Mouse (Mus musculus) embryo, embryonic 11.5 days (tissue): ENCODE measurements around the gene Sgms1.

ENCODE experiments used
- DNase-seq: peaks from one replicate; pipeline ENCODE4 v3.0.0-alpha.2; 2012; ENCODE audit warnings: low read depth, low spot score

Gene Sgms1

DNA sequence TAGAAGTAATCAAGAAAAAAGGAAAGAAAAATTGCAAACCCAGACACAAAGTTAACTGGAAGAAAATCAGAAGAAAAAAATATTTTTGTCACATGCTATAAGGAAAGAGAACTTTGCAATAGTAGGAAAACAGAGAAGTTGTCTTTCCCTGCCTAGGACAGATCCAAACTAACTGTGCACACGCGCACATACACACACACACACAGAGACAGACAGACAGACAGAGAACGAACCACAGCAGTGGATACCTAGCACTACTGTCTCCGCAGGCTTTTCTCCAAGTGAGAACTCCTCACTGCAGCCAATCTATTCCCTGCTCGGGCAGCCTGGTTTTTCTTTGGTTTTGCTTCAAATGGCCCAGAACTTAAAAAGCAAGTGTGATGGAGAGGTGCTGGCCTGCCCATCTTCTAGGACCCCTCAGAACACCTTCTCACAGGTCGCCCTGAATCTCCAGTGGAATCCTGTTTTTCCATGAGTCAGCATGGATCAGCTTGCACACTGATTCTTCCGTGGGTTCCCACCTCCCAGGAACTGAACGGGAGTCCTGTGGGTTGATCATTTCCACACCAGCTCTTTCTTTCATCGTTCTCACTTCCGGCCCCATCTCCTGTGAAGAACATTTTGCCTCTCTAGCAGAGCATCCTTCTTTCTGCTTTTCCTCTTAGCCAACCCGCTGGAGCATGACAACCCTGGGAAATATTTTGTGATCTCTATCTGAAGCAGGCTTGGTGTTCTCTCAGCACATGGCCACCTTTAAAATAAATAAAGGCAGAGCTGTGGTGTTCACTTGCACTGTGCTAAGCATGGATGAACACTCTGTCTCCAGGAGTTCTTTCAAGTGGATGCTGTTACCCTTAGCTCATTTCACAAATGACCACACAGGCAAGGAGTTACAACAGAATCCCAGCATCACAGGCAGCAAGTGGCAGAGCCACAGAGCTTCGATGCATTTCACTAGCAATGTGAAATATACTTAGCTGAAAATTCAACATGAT is 96.4 kb downstream of the Sgms1 start:
- DNase-seq, result no peak

DNA sequence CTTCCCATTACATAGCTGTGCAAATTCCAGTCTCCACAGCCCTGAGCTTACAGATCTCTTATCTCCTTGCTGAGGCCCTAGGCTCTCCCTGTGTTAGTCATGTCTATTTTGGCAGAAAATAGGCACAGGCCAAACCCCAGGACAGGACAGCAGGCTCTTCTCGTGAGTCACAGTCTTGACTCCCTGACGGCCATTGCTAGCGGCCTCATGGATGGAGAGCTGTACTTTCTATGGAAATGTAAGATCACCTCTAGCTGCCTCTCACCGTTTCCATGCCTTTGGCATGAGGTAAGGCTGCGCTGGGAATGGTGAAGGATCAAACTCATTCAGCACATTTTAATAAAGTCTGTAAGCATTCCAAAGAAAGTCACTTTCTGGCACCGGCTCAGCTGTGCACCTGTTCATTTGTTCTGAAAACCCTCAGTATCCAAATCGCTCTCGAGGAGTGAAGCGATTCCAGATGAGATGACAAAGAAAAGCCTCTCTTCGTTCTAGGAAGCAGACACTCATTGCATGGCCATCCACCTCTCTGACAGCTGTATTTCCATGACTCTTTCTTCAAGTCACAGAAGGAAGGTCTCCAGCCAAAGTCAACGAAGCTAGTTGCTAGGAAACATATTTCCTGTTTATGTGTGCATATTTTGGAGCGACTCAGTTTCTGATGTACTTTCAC is 97.3 kb downstream of the Sgms1 start:
- DNase-seq, result no peak

DNA sequence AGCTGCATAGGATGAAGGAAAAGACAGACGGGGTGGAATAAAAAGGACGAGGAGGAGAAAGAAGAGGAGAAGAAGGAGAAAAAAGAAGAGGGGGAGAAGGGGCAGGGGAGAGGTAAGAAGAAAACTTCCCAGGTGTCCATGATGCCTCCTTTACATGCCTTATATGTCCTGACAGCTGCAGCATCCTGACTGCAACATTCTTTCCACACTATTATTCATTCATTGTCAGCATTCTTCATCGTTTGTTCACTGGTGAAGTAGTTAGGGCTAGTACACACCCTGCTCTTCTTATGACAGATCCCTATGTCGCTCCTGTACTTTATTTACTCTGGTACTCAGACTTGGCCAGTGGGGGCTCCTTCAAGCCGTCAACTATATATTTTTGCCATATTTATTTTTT is 98.4 kb downstream of the Sgms1 start:
- no peak for DNase-seq

DNA sequence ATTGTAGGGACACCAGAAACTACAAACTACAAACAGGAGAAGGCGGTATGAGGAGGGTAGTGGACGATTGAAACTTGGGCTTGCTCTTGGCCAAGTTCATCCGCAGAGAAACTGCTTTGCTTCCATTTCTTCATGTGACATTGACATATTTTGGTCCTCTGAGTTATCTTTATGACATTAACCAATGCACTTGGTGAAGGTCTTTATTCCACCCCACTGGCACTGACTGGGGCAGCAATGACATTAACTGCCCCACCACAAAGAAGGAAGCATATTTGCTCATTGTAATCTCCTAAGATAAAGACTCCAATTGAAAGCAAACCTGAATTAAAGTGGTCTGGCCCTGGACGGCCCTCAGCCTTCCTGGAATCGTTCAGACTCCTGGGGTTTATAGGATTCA is 100.6 kb downstream of the Sgms1 start:
- DNase-seq, result no peak

DNA sequence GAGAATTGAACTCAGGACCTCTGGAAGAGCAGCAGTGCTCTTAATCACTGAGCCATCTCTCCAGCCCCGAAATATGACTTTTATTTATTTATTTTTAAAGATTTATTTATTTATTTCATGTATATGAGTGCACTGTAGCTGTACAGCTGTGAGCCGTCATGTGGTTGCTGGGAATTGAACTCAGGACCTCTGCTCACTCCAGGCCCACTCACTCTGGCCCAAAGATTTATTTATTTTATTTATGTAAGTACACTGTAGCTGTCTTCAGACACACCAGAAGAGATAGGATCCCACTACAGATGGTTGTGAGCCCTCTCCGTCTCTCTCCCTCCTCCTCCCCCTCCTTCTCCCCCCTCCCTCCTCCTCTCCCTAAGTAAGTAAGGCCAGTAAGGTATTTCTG is 101.7 kb downstream of the Sgms1 start:
- no peak for DNase-seq

DNA sequence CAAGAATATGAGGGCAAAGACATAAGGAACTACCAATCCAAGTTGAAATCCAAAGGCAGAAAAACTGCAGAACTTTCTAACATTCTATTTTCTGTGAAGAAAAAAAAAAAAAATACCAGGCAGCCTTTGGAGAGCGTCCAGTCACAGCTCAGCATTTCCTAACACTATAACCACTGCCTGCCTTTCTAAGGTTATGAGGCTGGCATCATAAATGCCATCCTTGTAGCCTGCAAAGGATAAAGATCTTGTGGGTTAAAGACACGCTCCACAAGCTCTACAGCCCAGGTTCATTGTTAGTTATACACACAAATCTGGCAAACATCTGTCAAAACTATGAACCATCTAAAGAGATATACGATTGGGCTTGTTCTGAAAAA is 104.1 kb downstream of the Sgms1 start:
- DNase-seq, result no peak

DNA sequence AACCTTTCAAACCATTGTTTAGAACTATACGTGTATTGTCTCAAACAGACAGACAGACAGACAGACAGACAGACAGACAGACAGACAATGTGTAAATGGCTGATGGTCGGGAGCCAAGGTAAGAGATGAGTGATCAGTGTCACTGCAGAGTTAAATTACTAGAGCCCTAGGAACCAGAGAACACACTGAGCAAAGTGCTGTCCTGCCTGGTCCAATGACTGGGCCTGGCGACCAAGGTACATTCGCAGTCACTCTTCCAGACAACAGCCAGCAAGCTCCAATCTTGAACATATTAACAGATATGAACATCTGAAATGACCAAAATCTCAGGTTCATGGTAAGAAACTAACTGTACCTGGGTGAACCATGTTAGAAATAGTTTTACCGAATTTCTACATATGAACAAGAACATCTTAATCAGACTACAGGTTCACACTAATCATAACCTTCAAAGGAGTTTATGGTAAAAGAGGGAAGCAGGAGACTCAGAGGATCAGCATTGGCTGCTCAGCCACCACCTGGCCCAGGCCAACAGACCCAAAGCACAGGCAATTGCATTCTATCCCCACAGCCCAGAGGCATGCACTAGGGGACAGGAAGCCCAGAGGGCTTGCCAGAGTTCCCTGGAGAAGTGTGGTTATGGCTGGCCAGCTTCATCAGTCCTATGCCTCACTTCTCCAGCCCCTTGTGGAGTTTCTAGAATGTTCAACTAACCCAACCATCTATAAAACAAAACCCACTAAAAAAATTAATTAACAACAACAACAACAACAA is 104.6 kb downstream of the Sgms1 start:
- no peak for DNase-seq

DNA sequence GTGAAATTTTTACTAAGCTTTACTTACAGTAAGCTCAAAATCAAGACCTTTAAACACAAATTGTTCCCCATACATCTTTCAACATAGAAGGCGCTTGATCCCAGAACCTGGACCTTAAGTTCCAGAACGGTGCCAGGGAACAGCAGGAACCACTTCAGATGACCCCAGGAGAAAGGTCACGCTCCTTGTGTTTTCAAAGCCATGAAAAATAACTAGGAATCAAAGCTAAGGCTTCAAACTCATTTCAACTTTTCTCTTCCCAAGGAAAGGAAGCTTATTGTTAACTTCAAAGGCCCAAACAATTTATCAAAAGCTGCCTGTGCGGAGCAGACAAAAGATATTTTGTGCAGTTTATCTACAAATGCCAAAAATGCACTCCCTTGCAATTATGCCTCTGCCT is 107.6 kb downstream of the Sgms1 start:
- no peak for DNase-seq

DNA sequence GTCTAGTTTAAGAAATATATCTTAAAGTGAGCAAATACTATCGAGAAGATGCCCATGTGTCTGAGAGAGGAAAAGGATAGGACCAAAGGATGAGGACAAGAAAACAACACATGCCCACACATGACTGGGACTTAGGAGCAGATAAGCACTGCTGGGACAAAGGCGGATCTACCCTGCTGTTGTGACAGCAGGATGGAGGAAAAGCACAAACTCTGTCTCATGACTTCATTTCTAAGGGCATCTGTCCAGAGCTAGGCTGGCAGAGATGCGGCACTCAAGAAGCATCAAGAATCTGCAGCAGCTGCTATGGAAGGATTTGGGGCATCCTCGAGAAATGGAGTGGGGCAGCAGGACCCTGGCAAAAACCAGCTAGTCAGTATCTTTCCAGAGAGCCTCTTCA is 109.1 kb downstream of the Sgms1 start:
- DNase-seq, result no peak

DNA sequence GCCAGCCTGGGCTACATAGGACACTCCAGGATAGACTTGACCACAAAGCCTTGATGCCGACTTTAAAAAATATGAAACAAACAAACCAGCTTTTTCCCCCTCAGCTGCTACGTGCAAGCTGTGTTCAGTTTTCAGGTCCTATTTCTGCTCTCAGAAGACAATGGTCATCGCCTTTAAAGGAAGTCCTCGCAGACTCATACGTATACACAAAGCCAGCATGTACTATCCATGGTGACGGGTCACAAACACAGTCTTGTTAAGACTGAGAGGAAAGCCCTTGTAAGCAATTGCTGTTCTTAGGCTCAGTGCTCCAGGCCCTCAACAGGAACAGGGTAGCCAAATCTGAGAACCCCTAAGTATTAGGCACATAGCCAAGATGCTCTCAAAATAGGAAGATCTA is 110.1 kb downstream of the Sgms1 start:
- no peak for DNase-seq

DNA sequence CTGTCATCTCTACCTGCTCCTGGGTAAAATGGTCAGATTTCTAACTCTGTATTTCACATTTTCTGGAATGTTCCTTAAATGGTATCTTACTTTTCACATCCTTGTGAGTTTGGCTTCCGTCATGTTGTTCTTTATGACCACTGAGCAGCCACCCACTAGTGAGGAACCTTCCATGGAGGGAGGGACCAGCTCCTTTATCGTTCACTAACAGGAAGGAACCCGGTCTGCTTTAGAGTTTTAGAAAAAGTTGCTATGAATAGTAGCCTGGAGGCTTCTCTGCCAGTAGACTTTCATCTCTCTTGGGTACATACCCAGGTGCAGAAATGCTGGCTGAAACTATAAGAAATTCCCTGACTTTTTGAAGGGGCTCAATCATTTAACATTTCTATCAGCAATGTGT is 111.6 kb downstream of the Sgms1 start:
- no peak for DNase-seq

DNA sequence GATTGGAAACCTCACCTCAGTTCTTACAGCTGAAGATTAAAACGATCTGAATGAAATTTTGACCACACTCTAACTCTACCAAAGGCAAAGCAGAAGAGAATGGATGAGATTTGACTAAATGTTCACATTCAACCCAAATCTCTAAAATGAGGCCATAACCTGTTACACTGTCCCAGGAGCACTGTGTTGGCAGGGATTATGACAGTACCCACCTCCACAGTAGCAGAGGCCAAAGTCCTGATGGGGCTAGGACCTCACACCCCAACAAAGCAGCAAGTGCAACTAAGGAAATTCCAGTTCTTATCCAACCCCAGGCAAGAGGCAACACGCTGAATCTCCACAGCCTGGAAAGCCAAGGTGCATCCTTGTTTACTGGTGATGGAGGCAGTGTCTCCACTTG is 112.2 kb downstream of the Sgms1 start:
- no peak for DNase-seq

DNA sequence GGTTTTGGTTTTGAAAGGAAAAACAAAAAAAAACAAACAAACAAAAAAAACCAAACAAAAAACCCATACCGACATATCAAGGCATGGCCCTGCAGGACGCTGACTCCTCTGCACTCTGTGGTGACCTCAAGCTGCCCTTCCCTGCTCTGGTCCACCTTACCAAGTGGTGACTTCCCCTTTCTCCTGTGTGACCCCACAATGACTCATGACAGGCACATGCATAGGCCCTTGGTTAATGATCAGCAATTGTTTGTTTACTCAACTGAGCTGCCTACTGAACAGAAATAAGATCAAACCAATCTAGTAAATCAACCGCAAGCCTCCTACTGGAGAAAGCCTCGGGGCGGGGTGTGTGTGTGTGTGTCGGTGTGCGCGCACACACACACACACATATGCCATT is 112.7 kb downstream of the Sgms1 start:
- DNase-seq, result no peak

DNA sequence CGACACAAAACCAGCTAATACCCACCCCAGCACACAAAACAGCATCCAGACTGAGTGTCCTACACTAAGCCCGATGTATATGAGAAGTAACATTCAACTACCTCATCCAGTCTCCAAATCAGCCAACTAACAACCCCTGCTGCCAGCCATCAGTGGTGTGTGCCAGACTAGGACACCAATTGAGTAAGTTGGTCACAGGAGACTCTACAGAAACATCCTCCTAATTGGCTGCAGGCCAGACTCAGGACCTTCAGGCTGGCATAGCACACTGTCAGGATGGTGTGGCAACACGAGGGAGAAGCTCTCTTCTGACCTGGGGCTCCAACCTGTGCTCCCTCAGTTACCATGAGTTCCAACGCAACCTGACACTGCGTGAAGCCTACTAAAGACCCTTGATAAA is 113.3 kb downstream of the Sgms1 start:
- DNase-seq, result no peak

DNA sequence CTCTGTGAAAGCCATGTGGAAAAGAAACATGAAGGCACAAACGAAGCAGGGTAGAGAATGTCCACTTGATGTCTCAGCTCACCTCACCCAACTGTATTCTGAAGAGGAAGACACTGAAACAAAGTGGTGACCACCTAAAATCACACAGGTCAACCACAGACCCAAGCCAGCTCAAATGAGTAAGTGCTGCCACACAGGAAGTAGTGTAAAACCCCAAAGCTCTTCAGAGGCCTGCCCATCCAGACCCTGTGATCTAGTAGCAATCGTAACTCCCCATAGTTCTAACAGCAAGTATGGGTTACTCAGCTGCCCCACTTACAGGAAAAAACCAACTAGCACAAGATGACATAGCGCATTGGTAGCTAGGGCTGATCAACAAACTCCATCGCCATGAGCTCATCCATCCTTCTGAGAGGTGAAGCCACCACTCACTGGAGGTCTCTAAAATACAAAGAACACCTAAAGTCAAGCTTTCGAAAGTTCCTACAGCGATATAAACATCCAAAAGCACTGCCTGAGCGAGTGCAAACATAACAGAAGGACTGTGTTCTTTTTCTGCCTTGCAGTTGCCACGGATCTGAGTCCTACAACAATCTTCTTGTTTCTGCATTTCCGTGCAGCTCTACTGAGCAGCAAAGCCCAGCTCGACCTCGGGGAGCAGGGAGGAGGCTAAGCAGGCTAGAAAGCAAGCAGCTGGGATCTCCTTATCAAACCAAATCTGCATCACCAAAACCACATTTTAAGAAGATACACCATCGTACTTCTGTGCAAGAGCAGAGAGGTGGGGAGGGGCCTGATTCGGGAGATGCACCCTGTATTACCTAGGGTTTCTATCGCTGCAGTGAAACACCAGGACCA is 114.2 kb downstream of the Sgms1 start:
- no peak for DNase-seq

DNA sequence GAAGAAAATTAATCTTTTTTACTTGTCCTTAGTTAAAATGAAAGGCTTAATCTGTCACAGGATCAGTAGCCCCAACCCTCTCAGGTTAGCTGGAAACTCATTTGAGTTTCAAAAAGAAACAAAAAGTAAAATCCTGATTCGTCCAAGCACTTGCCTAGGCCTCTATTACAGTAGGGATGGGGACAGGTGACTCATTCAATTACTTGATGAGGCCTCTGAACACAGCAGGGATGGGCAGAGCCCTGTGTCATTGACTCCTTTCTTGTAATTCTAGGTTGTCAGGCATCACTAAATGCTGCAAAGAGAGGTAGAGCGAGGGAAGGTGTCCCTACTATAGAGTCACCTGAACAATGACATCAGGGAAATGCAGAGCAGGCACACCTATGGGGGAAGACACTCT is 115.4 kb downstream of the Sgms1 start:
- DNase-seq, result no peak

DNA sequence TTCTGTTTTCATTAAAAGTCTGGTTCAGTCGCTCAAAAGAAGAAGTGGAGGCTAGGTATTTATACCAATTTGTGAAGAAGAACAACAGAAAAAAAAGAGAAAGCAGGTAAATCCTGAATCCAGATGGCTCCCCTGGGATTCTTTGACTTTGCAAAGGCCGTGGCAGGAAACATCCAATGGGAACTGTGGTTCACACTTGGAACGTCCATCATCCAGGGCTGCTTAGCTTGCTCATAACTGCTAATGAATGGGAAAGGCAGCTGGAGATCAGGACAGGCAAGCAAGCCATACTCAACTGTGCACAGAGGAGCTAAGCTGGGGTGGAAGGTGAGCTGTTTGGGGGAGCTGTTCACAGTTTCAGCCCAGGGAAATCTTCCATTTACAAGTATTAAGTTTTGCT is 115.8 kb downstream of the Sgms1 start:
- no peak for DNase-seq

DNA sequence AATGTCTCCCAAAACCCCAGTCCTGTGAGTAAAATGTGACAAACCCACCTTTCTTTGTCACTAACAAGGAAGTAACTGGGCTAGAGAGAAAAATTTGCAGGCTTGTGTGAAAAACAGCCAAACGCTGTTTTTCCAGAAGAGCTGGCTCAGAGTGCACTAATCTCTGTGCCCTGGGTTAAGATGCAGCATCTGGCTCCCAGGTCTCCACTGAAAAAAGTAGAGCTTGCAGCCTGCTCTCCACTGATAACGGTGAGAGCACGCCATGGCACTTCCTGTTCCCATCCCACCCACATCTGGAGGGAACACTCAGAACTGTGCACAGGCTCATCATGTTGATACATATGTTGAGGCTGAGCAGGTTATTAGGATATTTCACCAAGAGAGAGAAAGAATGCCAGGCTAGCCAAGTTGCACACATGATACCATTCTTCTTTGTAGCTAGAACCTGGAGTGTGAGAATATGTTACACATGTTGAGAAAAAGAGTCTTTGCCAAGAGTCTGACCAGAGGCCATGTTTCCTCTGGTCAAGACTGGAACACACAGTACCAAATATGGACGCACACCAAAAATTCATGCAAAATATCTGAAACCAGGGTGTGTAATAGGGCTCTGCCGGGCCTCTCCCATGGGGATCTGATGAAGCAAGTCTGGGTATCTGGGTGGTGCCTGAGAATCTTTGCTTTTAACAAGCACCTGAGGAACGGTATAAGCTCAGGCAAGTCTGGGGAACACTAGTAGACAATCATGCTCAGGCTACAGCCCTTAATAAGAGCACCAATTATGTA is 116.8 kb downstream of the Sgms1 start:
- no peak for DNase-seq

DNA sequence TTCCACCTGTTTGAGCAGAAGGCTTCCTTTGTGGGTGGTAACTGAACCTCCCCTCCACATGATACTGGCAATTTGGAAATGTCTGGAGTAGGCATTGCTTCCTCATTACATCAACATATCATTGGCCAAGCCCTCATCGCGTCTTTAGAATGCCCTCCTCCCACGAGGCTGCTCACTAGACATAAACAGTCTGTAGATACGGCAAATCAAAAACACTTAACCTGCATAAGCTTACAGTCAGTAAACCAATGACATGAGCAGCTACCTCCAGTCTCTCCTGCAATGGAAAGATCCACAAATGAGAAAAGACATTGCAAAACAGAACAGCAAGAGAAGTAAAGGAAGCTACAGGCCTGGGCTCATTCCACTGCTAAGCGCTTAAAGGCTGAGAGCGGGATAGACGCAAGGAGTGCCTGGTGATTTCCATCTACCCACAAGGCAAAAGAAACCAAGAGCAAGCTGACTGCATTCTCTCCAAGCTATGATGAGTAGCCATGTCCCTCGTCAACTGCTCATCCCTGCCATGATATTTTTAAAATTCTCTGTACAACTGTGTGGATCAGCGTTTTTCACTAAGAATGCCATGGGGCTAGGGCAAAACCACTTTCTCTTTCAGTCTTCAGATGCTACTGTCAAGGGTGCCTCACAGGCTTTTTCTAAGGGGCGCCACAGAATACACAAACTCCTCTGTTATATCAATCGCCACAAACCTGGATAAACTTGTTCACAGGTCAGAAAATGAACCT is 117.9 kb downstream of the Sgms1 start:
- no peak for DNase-seq

DNA sequence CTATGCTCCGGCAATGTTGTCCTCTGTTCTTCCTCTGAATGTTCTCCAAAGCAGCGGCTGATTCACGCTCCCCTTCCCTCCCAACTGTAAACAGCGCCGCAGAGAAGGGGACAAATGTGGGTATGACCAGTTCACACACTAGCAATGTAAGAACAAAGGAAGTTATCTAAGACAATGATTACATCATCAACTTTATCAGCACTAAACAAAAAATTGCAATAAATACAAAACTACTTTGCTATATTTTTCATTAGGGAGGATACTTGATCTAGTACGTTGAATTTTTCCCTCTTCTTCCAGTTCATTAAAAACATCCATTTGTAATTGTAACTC is 119.7 kb downstream of the Sgms1 start:
- DNase-seq, result no peak
